ENCODE assay signal across 32 mouse cellular contexts in genomic region chr17:75506097-75506675, GRCm38 (mm10). TPM values are rescaled to one million over a fixed set of nuclear protein-coding genes. Genes with fewer than 3 reads are reported as not detected.
DNase-seq lines count a peak whose midpoint lies in the region; ATAC-seq and TF ChIP-seq lines count a peak whose summit lies in the region.
"Had no signal": no experiment of that assay in that cellular context is flagged by ENCODE, and none has a peak within 500 bp of the region (broad histone marks: within the 10 kb centered on the region; RNA-seq: fewer than 3 reads in every experiment).

No protein-coding gene starts in this region.

- peak; percentile 71 for DNase-seq in liver, adult 2 months (ENCODE audit: extremely low read depth, low read depth, low spot score)
- no peak for DNase-seq in liver
- DNase-seq in kidney, adult 18-20 months: peak; percentile 18
- peak; percentile 56 to 59 for DNase-seq in kidney, postnatal 25 days
- DNase-seq in right cerebral cortex, postnatal 14 days: no peak
- no peak for DNase-seq in B cell, adult 2 months
- no peak for DNase-seq in thymus, postnatal 25 days
- DNase-seq: adrenal gland, postnatal 10 days; cerebellum, adult 8-10 months; cerebellum, postnatal 25 days; forebrain, postnatal 0 days; gastrocnemius, postnatal 14 days; heart, postnatal 36 days; lung, adult 2 months; lung, postnatal 10 days; right cerebral cortex, postnatal 4 days; thymus, adult 18-20 months; thymus, postnatal 36 days had no signal

- no peak overlapping the region for H3K4me3 ChIP-seq in liver, adult 2 months (ENCODE audit: insufficient read depth, low read depth, low read length)
- no peak overlapping the region for H3K4me3 ChIP-seq in kidney, embryonic 15.5 days (replicated peaks)
- H3K4me3 ChIP-seq: embryonic facial prominence, embryonic 10.5 days; embryonic facial prominence, embryonic 15.5 days; forebrain, embryonic 12.5 days; hindbrain, embryonic 12.5 days; limb, embryonic 13.5 days; midbrain, embryonic 15.5 days; neural tube, embryonic 15.5 days had no signal

- no peak overlapping the region for H3K27ac ChIP-seq in liver, adult 2 months (replicated peaks; ENCODE audit: insufficient read depth, low read depth, low read length)
- H3K27ac ChIP-seq in kidney, embryonic 15.5 days: no peak overlapping the region
- H3K27ac ChIP-seq: embryonic facial prominence, embryonic 10.5 days; embryonic facial prominence, embryonic 15.5 days; forebrain, embryonic 12.5 days; hindbrain, embryonic 12.5 days; hindbrain, postnatal 0 days; limb, embryonic 13.5 days; liver, embryonic 14.5 days; midbrain, embryonic 15.5 days; neural tube, embryonic 15.5 days; stomach, postnatal 0 days had no signal

- no peak for TF ChIP-seq POLR2A in liver, adult 2 months (IDR thresholded peaks at IDR 0.05; ENCODE audit: extremely low read depth, insufficient read depth, low read length)

- no peaks in the 10 kb centered on the region; the same call in none of the 2 replicates for H3K36me3 ChIP-seq in liver, adult 2 months (ENCODE audit: control insufficient read depth, insufficient read depth, low read length)
- no peaks in the 10 kb centered on the region for H3K36me3 ChIP-seq in kidney, embryonic 15.5 days
- H3K36me3 ChIP-seq: embryonic facial prominence, embryonic 10.5 days; embryonic facial prominence, embryonic 15.5 days; forebrain, embryonic 12.5 days; G1E; hindbrain, embryonic 12.5 days; limb, embryonic 13.5 days; midbrain, embryonic 15.5 days; neural tube, embryonic 15.5 days had no signal

- no peaks in the 10 kb centered on the region for H3K27me3 ChIP-seq in liver, adult 2 months (ENCODE audit: control insufficient read depth, insufficient read depth, low read length)
- H3K27me3 ChIP-seq in kidney, embryonic 15.5 days: no peaks in the 10 kb centered on the region
- H3K27me3 ChIP-seq: embryonic facial prominence, embryonic 15.5 days; forebrain, embryonic 12.5 days; hindbrain, embryonic 12.5 days; limb, embryonic 13.5 days; midbrain, embryonic 15.5 days; neural tube, embryonic 15.5 days had no signal

- H3K4me2 ChIP-seq in kidney, embryonic 15.5 days: no peak overlapping the region
- H3K4me2 ChIP-seq: embryonic facial prominence, embryonic 15.5 days; forebrain, embryonic 12.5 days; heart, embryonic 11.5 days; hindbrain, embryonic 12.5 days; limb, embryonic 13.5 days; midbrain, embryonic 15.5 days; neural tube, embryonic 15.5 days had no signal

- ATAC-seq in kidney, embryonic 15.5 days (replicated peaks; ENCODE audit: low FRiP score): 0 out of 2 replicates have a peak, but pooled peaks have one; percentile 62
- ATAC-seq: forebrain, postnatal 0 days; hindbrain, postnatal 0 days; intestine, embryonic 16.5 days; midbrain, embryonic 15.5 days had no signal

- no peak overlapping the region for H3K9ac ChIP-seq in liver, adult 2 months (ENCODE audit: low read depth, low read length)
- no peak overlapping the region for H3K9ac ChIP-seq in kidney, embryonic 15.5 days
- H3K9ac ChIP-seq: embryonic facial prominence, embryonic 15.5 days; forebrain, embryonic 12.5 days; forebrain, postnatal 0 days; hindbrain, embryonic 12.5 days; limb, embryonic 13.5 days; liver, embryonic 14.5 days; midbrain, embryonic 15.5 days; neural tube, embryonic 15.5 days had no signal

- no peaks in the 10 kb centered on the region for H3K9me3 ChIP-seq in kidney, embryonic 15.5 days (replicated peaks)
- H3K9me3 ChIP-seq: embryonic facial prominence, embryonic 10.5 days; embryonic facial prominence, embryonic 15.5 days; forebrain, embryonic 12.5 days; G1E; hindbrain, embryonic 12.5 days; limb, embryonic 13.5 days; neural tube, embryonic 15.5 days had no signal

- peaks cover 6% of the 10 kb centered on the region for H3K4me1 ChIP-seq in liver, adult 2 months (ENCODE audit: control insufficient read depth, insufficient read depth, low read length)
- no peaks in the 10 kb centered on the region for H3K4me1 ChIP-seq in kidney, embryonic 15.5 days
- H3K4me1 ChIP-seq: embryonic facial prominence, embryonic 10.5 days; embryonic facial prominence, embryonic 15.5 days; forebrain, embryonic 12.5 days; hindbrain, embryonic 12.5 days; limb, embryonic 13.5 days; midbrain, embryonic 15.5 days; neural tube, embryonic 15.5 days had no signal

- no peaks in the 10 kb centered on the region for H3K79me2 ChIP-seq in liver, adult 2 months (ENCODE audit: control insufficient read depth, insufficient read depth, low read length)

- 77% methylated on average over 10 of the region's 10 CpGs for WGBS in liver, adult 2 months
- 72% methylated on average over 10 of the region's 10 CpGs for WGBS in kidney, embryonic 15.5 days

- no peak for TF ChIP-seq CTCF in liver, adult 2 months (IDR thresholded peaks at IDR 0.05; ENCODE audit: low read depth, low read length)

RNA-seq across cellular contexts. Expression of gene Fam98a, which starts 45.6 kb away (rescaled TPM):
- 11.8 and 12.7 TPM in 2 replicates for total RNA-seq in liver, adult 2 months (2014; rRNA removed)
- polyA plus RNA-seq in liver, adult 2 months (2012; rRNA removed): 6.1 and 7.6 TPM in 2 replicates
- polyA plus RNA-seq in kidney, embryonic 15.5 days (2015; fragmentation: Nextera tagmentation; extraction: Ambion mirVana): 23.7 and 28.0 TPM in 2 replicates

Comparison
In these comparisons a context has a peak if more than half of its experiments do, and no peak if none do; other contexts are left out.
1. DNase-seq: peak in liver, adult 2 months (single experiment), kidney, adult 18-20 months (single experiment) and kidney, postnatal 25 days (2 of 2); none in liver (single experiment), right cerebral cortex, postnatal 14 days (single experiment), B cell, adult 2 months (0 of 2) and thymus, postnatal 25 days (single experiment).